Mouse (Mus musculus) erythroblast, embryonic 14.5 days (primary cell): Measurements from ENCODE around the gene Aco1.

Source experiments
- GATA1 ChIP-seq: IDR thresholded peaks from 2 replicates; pipeline ENCODE4 v1.6.1; 2012; ENCODE audit warnings: low read length, inconsistent platforms, mixed read lengths
- TAL1 ChIP-seq: IDR thresholded peaks from 3 replicates; pipeline ENCODE4 v1.6.1; 2012; ENCODE audit warnings: low read length, inconsistent platforms, mixed read lengths

DNA sequence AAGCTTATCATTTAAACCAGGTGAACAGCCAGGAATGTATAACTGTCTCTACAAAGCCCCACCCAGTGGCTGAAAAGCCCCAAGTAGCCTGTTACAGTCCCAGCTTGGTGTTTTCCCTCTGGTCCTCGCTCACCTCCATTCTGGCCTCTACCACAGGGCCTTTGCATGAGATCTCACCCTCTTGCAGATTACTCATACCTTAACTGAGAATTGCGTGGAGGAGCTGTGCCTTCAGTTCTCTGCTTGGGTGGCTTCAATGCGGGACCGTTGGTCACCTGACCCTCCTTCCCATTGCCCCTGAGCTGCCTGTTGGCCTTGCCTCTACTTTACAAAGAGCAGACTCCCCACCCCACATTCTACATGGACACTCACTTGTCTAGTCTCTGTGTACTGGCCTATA, 10.6 kb downstream of the Aco1 start:
- TF ChIP-seq GATA1 (no peak), TAL1 (no peak)
